Mouse (Mus musculus): ENCODE measurements around the gene Rfc1. TPM values are rescaled to one million over a fixed set of nuclear protein-coding genes. Genes with fewer than 3 reads are reported as not detected.

Gene Rfc1
- polyA plus RNA-seq (2015; fragmentation: Nextera tagmentation; extraction: Ambion mirVana), result 34.8 and 37.7 TPM in 2 replicates

DNA sequence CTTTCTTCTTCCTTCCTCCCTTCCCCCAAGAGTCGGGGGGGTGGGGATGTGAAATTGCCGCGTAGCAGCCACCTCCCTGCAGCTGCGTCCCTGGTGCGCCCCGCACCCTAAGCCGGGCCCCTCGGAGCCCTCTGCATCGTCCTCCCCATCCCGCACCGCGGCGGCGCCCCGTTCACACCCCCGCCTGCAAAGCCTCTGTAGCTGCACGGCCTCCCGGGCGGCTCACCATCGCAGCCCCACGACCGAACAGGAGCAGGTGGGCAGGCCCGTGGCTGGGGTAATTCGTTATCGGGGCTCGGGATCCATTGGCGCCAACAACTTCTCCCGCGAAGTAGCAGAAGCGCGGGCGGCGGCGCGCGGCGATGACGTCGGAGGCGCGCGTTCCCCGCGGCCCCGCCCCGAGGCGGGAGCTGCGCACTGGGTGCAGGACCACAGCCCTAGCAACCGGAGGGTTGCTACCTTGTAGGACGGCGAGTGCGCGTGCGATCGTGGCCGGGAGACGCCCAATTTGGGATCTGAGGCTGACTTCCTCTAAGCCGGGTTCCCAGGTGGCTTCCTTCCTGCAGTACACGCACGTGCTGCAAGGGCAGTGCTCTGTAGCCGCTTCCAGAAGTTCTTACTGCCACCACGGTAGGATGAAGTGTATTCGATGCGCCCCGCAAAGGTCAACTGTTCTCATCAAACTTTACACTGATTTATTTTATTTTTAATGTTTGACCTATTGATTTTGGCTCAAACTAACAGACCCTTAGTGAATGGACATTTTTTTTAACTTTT is at the start of gene Rfc1:
Gene Rfc1, minus strand, starts transcription at position 373 of the 777 bp plus-strand sequence.
- H3K4me3 ChIP-seq (ENCODE audit: low read depth, low read length), result peak within 1 kb of the TSS; percentile 98
- H3K27me3 ChIP-seq (replicated peaks; ENCODE audit: insufficient read depth, low read length), result no peaks in the 10 kb centered on the region
- peak within 1 kb of the TSS; percentile 79 for H3K27ac ChIP-seq (ENCODE audit: low read length)
- H3K4me1 ChIP-seq (ENCODE audit: insufficient read depth, low read depth, low read length), result no peaks in the 10 kb centered on the region
- H3K4me2 ChIP-seq (replicated peaks; ENCODE audit: low read depth, low read length), result peak within 1 kb of the TSS; percentile 85
- DNase-seq (ENCODE audit: low spot score), result peak; percentile 90
- no peaks in the 10 kb centered on the region for H3K36me3 ChIP-seq (ENCODE audit: insufficient read depth, low read length)
- TF ChIP-seq CTCF (IDR thresholded peaks at IDR 0.05) (no peak), EP300 (IDR thresholded peaks at IDR 0.05) (no peak)
- peak; percentile 99 for ATAC-seq
- H3K9me3 ChIP-seq (ENCODE audit: low read length), result no peaks in the 10 kb centered on the region
- WGBS, result under 1% methylated on average over 64 of the region's 65 CpGs
- H3K9ac ChIP-seq (replicated peaks; ENCODE audit: low read depth), result peak within 1 kb of the TSS; percentile 79

DNA sequence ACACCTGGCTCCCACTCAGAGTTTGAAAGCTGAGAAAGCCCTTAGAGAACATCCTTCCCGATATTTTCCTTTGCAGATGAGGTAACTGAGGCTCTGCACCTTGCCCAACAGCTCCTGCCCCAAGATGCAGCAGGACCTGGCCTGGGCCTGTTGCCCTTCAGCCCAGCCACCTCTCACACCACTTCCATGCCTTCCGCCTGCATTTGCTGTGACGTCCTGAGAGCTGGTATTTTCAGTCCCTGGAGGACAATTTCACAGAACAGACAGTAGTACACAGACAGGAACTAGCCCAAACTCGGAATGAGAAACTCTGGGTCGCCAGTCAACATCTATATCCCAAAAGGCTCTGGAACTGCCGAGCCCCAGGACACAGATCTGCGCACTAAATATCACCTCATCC is 39.3 kb upstream of the Rfc1 start:
- DNase-seq (ENCODE audit: low spot score) (no peak), ATAC-seq (no peak)
- WGBS, result 73% methylated on average over 7 of the region's 7 CpGs
- no peaks in the 10 kb centered on the region for H3K4me1 ChIP-seq (ENCODE audit: insufficient read depth, low read depth, low read length)
- H3K4me3 ChIP-seq (ENCODE audit: low read depth, low read length), result no peak overlapping the region
- H3K27me3 ChIP-seq (replicated peaks; ENCODE audit: insufficient read depth, low read length), result no peaks in the 10 kb centered on the region
- H3K27ac ChIP-seq (ENCODE audit: low read length), result no peak overlapping the region
- no peak overlapping the region for H3K9ac ChIP-seq (replicated peaks; ENCODE audit: low read depth)
- TF ChIP-seq EP300 (IDR thresholded peaks at IDR 0.05) (no peak), CTCF (IDR thresholded peaks at IDR 0.05) (no peak)
- no peaks in the 10 kb centered on the region for H3K36me3 ChIP-seq (ENCODE audit: insufficient read depth, low read length)
- no peaks in the 10 kb centered on the region for H3K9me3 ChIP-seq (ENCODE audit: low read length)
- H3K4me2 ChIP-seq (replicated peaks; ENCODE audit: low read depth, low read length), result no peak overlapping the region

DNA sequence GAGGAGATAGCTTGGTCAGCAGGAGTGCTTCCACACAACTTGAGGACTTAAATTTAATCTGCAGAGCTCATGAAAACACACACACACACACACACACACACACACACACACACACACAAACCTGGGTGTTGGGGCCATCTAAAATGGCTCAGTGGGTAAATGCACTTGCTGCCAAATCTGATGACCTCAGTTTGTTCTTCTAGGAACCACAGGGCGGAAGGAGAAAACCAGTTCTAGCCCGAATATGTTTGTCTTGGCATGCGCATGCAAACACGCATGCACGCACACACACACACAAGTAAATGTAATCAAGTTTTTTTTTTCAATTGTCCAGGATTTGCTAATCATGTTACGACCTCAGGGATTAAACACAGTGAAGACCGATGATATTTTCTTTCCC is 36.1 kb upstream of the Rfc1 start:
- DNase-seq (ENCODE audit: low spot score) (no peak), ATAC-seq (no peak)
- H3K4me2 ChIP-seq (replicated peaks; ENCODE audit: low read depth, low read length), result no peak overlapping the region
- H3K27me3 ChIP-seq (replicated peaks; ENCODE audit: insufficient read depth, low read length), result no peaks in the 10 kb centered on the region
- H3K9me3 ChIP-seq (ENCODE audit: low read length), result no peaks in the 10 kb centered on the region
- no peak overlapping the region for H3K9ac ChIP-seq (replicated peaks; ENCODE audit: low read depth)
- WGBS, result 87% methylated on average over 7 of the region's 7 CpGs
- no peaks in the 10 kb centered on the region for H3K4me1 ChIP-seq (ENCODE audit: insufficient read depth, low read depth, low read length)
- TF ChIP-seq EP300 (IDR thresholded peaks at IDR 0.05) (no peak), CTCF (IDR thresholded peaks at IDR 0.05) (no peak)
- H3K4me3 ChIP-seq (ENCODE audit: low read depth, low read length), result no peak overlapping the region
- H3K36me3 ChIP-seq (ENCODE audit: insufficient read depth, low read length), result no peaks in the 10 kb centered on the region
- H3K27ac ChIP-seq (ENCODE audit: low read length), result no peak overlapping the region

GRCm38 (mm10) chr5:65367837-65368236 is 32.4 kb upstream of the Rfc1 start:
- H3K4me2 ChIP-seq (replicated peaks; ENCODE audit: low read depth, low read length), result no peak overlapping the region
- no peaks in the 10 kb centered on the region for H3K27me3 ChIP-seq (replicated peaks; ENCODE audit: insufficient read depth, low read length)
- no peaks in the 10 kb centered on the region for H3K9me3 ChIP-seq (ENCODE audit: low read length)
- ATAC-seq, result no peak
- 57% methylated on average over 11 of the region's 11 CpGs for WGBS
- no peak for DNase-seq (ENCODE audit: low spot score)
- no peak overlapping the region for H3K9ac ChIP-seq (replicated peaks; ENCODE audit: low read depth)
- H3K4me1 ChIP-seq (ENCODE audit: insufficient read depth, low read depth, low read length), result no peaks in the 10 kb centered on the region
- H3K36me3 ChIP-seq (ENCODE audit: insufficient read depth, low read length), result no peaks in the 10 kb centered on the region
- no peak overlapping the region for H3K4me3 ChIP-seq (ENCODE audit: low read depth, low read length)
- TF ChIP-seq EP300 (IDR thresholded peaks at IDR 0.05), result no peak
- TF ChIP-seq CTCF (IDR thresholded peaks at IDR 0.05), result no peak
- no peak overlapping the region for H3K27ac ChIP-seq (ENCODE audit: low read length)

- ATAC-seq (no peak), DNase-seq (ENCODE audit: low spot score) (no peak)
- Histone ChIP-seq H3K4me2 (replicated peaks; ENCODE audit: low read depth, low read length) (no peak overlapping the region), H3K27ac (ENCODE audit: low read length) (no peak overlapping the region), H3K27me3 (replicated peaks; ENCODE audit: insufficient read depth, low read length) (no peaks in the 10 kb centered on the region), H3K36me3 (ENCODE audit: insufficient read depth, low read length) (no peaks in the 10 kb centered on the region), H3K4me1 (ENCODE audit: insufficient read depth, low read depth, low read length) (no peaks in the 10 kb centered on the region), H3K4me3 (ENCODE audit: low read depth, low read length) (no peak overlapping the region), H3K9ac (replicated peaks; ENCODE audit: low read depth) (no peak overlapping the region), H3K9me3 (ENCODE audit: low read length) (no peaks in the 10 kb centered on the region)
- 65% methylated on average over 3 of the region's 3 CpGs for WGBS
- TF ChIP-seq CTCF (IDR thresholded peaks at IDR 0.05) (no peak), EP300 (IDR thresholded peaks at IDR 0.05) (no peak)
Observed at GRCm38 (mm10) chr5:65357771-65358170, 22.3 kb upstream of the Rfc1 start.

DNA sequence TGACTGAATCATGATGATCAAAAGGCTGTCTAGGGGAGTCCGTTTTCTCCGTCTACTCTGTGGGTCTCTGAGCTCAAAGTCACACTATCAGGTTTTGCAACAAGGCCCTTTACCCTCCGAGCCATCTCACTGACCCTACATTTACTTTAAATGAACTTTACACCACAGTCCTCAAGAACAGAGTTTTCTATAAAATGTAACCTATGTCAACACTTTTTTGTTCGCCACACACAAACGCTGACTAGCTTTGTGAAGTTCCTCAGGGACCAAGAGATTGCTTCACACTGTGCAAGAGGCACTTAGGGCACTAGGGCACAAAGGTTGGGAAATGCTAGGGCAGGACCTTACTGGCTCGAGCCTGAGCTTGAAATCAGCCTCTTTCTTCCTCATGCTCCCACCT is 21.4 kb upstream of the Rfc1 start:
- 51% methylated on average over 6 of the region's 6 CpGs for WGBS
- no peak for TF ChIP-seq CTCF (IDR thresholded peaks at IDR 0.05)
- peak; percentile 59; the same call in 1 of the 2 replicates for TF ChIP-seq EP300 (IDR thresholded peaks at IDR 0.05)

More for the DNA sequence above, 21.4 kb upstream of the Rfc1 start:
- Histone ChIP-seq H3K4me2 (replicated peaks; ENCODE audit: low read depth, low read length) (no peak overlapping the region), H3K4me1 (ENCODE audit: insufficient read depth, low read depth, low read length) (no peaks in the 10 kb centered on the region), H3K4me3 (ENCODE audit: low read depth, low read length) (no peak overlapping the region), H3K9me3 (ENCODE audit: low read length) (no peaks in the 10 kb centered on the region), H3K27me3 (replicated peaks; ENCODE audit: insufficient read depth, low read length) (no peaks in the 10 kb centered on the region), H3K36me3 (ENCODE audit: insufficient read depth, low read length) (no peaks in the 10 kb centered on the region), H3K9ac (replicated peaks; ENCODE audit: low read depth) (no peak overlapping the region), H3K27ac (ENCODE audit: low read length) (peak overlapping the region; percentile 38; the same call in 1 of the 2 replicates)
- ATAC-seq (peak; percentile 96), DNase-seq (ENCODE audit: low spot score) (peak; percentile 88)
